Mouse (Mus musculus) naive thymus-derived CD4-positive, alpha-beta T cell, adult 5 months (primary cell): Measurements from ENCODE around the gene Srsf11. TPM values are rescaled to one million over a fixed set of nuclear protein-coding genes. Genes with fewer than 3 reads are reported as not detected.

Experiments used
- polyA plus RNA-seq: library from polyadenylated mRNA; unstranded; fragments of 100-300 nt; shearing (Covaris generic); gene quantifications from one replicate; pipeline ENCODE4 v1.2.1, GENCODE M21; 2017

Gene Srsf11
- 490 TPM for polyA plus RNA-seq

GRCm38 (mm10) chr3:158036329-158036988 is at the start of gene Srsf11, which contains the start of gene Lrrc40:
Srsf11 (minus strand) TSS chr3:158036639.
Lrrc40 (plus strand) TSS chr3:158036662.

Other genes starting within 250 kb of the Srsf11 start
- gene Cth, start 111.6 kb downstream of the Srsf11 start, polyA plus RNA-seq, result not detected
- 104 TPM for gene Ankrd13c, start 89.4 kb downstream of the Srsf11 start, polyA plus RNA-seq
- 36.7 TPM for gene Lrrc40, start within 50 bp of the Srsf11 start, polyA plus RNA-seq